ENCODE assay signal across 24 mouse cellular contexts in genomic region chr6:7790040-7790439, GRCm38 (mm10).
"Had no signal": no experiment of that assay in that cellular context is flagged by ENCODE, and none has a peak within 500 bp of the region (broad histone marks: within the 10 kb centered on the region; RNA-seq: fewer than 3 reads in every experiment).

No protein-coding gene starts in this region.

- ATAC-seq: forebrain, postnatal 0 days; hindbrain, embryonic 16.5 days; intestine, postnatal 0 days had no signal

- H3K4me2 ChIP-seq: heart, embryonic 11.5 days; heart, embryonic 13.5 days; heart, embryonic 15.5 days; hindbrain, embryonic 12.5 days; hindbrain, embryonic 14.5 days; limb, embryonic 12.5 days had no signal

- H3K9ac ChIP-seq: forebrain, postnatal 0 days; heart, embryonic 13.5 days; heart, embryonic 15.5 days; hindbrain, embryonic 12.5 days; hindbrain, embryonic 14.5 days; limb, embryonic 12.5 days had no signal

- H3K36me3 ChIP-seq: heart, embryonic 13.5 days; heart, embryonic 15.5 days; hindbrain, embryonic 12.5 days; limb, embryonic 10.5 days; limb, embryonic 12.5 days had no signal

- H3K4me1 ChIP-seq: heart, embryonic 13.5 days; heart, embryonic 15.5 days; hindbrain, embryonic 12.5 days had no signal

- DNase-seq: forebrain, postnatal 0 days; gastrocnemius, postnatal 14 days; gastrocnemius, postnatal 36 days; heart, adult 11 months; heart, adult 2 months; heart, postnatal 14 days; heart, postnatal 36 days; kidney, adult 18-20 months; kidney, adult 8-10 months; kidney, postnatal 10 days; kidney, postnatal 25 days; kidney, postnatal 4 days; liver had no signal

- H3K4me3 ChIP-seq: heart, adult 2 months; heart, embryonic 13.5 days; heart, embryonic 15.5 days; hindbrain, embryonic 12.5 days; layer of hippocampus, adult 2 months; left cerebral cortex, adult 2 months; limb, embryonic 10.5 days; limb, embryonic 12.5 days had no signal

- H3K27me3 ChIP-seq: heart, embryonic 13.5 days; heart, embryonic 15.5 days; hindbrain, embryonic 12.5 days; limb, embryonic 12.5 days had no signal

- H3K9me3 ChIP-seq: heart, embryonic 13.5 days; heart, embryonic 15.5 days; hindbrain, embryonic 12.5 days; limb, embryonic 10.5 days; limb, embryonic 12.5 days had no signal

- H3K27ac ChIP-seq: heart, adult 2 months; heart, embryonic 13.5 days; heart, embryonic 15.5 days; hindbrain, embryonic 12.5 days; hindbrain, embryonic 14.5 days; layer of hippocampus, adult 2 months; left cerebral cortex, adult 2 months; limb, embryonic 10.5 days; limb, embryonic 12.5 days had no signal
